Mouse (Mus musculus): ENCODE measurements around the gene Chd6. TPM values are rescaled to one million over a fixed set of nuclear protein-coding genes. Genes with fewer than 3 reads are reported as not detected.

The Chd6 gene
- polyA plus RNA-seq, 1 experiment from 2014 or later, result 32.4 TPM

DNA sequence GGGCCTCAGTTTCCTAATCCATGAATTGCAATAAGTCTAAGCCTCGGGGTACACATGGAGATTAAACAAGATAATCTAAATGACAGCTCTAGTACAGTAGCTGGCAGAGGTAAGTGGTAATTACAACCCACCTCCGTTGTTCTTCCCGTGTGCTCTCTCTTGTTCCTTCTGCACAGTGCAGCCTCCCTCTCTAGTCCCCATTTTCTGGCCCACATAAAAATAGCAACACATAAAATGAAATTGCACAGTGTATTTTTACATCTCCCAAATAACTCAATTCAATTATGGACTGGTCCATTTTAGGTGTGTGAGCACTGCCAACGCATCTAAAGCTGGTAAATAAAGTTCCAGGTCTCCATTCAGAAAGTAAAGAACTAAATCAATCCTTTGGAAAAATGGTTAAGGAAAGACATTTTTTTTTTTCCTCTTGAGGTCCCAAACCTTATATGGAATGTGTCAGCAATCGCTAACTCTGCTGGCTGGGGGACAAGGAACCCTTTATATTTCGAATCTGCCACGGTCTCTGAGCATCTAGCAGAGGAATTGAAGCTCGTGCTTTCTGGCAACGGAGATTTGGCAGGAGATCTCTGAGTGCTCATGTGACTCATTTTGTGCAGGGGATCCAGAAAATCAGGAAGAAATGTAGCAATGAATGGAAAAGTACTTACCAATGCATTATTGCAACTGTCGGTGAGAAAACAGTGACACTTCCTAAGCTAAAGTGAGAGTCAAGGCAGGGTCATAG, 19.7 kb upstream of the Chd6 start:
- no peak overlapping the region for H3K4me2 ChIP-seq (ENCODE audit: low read depth)
- H3K4me1 ChIP-seq (ENCODE audit: control insufficient read depth, insufficient read depth, low read length), result no peaks in the 10 kb centered on the region
- no peak overlapping the region for H3K9ac ChIP-seq (ENCODE audit: low read length)
- no peaks in the 10 kb centered on the region for H3K36me3 ChIP-seq (ENCODE audit: control insufficient read depth, insufficient read depth, low read length)
- DNase-seq (ENCODE audit: low spot score) (no peak), ATAC-seq (ENCODE audit: insufficient read depth, low FRiP score, low TSS enrichment) (no peak)
- H3K27ac ChIP-seq (ENCODE audit: low read depth, low read length), result no peak overlapping the region
- 80% methylated on average over 10 of the region's 10 CpGs for WGBS
- no peaks in the 10 kb centered on the region for H3K9me3 ChIP-seq (ENCODE audit: control insufficient read depth, low read length)
- no peak overlapping the region for H3K4me3 ChIP-seq (ENCODE audit: low read depth, low read length)
- H3K27me3 ChIP-seq (ENCODE audit: control insufficient read depth, insufficient read depth, low read length), result no peaks in the 10 kb centered on the region

DNA sequence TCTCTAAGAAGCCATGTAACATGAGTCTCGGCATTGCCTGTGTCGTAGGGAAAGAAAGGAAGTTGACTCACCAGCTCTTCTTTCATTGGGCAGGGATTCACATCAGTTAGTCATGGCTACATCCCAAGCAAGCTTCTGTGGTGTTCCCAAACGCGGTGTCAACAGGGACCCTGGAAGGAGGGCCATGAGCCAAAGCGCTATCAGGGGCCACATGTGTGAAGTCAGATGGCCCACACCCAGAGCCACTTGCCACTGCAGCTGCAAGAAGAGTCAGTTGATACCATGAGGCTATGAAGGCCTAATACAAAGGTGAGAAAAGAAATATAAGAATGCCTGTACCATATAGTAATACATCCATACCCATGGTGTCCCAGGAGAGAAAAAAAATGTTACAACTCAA, 3.1 kb upstream of the Chd6 start:
- H3K4me2 ChIP-seq (ENCODE audit: low read depth), result no peak overlapping the region
- no peak for DNase-seq (ENCODE audit: low spot score)
- peaks cover 5% of the 10 kb centered on the region for H3K4me1 ChIP-seq (ENCODE audit: control insufficient read depth, insufficient read depth, low read length)
- 84% methylated on average over 5 of the region's 5 CpGs for WGBS
- no peak overlapping the region for H3K27ac ChIP-seq (ENCODE audit: low read depth, low read length)
- no peaks in the 10 kb centered on the region for H3K27me3 ChIP-seq (ENCODE audit: control insufficient read depth, insufficient read depth, low read length)
- H3K36me3 ChIP-seq (ENCODE audit: control insufficient read depth, insufficient read depth, low read length), result no peaks in the 10 kb centered on the region
- no peaks in the 10 kb centered on the region for H3K9me3 ChIP-seq (ENCODE audit: control insufficient read depth, low read length)
- no peak for ATAC-seq (ENCODE audit: insufficient read depth, low FRiP score, low TSS enrichment)
- H3K9ac ChIP-seq (ENCODE audit: low read length), result no peak overlapping the region
- H3K4me3 ChIP-seq (ENCODE audit: low read depth, low read length), result no peak overlapping the region

DNA sequence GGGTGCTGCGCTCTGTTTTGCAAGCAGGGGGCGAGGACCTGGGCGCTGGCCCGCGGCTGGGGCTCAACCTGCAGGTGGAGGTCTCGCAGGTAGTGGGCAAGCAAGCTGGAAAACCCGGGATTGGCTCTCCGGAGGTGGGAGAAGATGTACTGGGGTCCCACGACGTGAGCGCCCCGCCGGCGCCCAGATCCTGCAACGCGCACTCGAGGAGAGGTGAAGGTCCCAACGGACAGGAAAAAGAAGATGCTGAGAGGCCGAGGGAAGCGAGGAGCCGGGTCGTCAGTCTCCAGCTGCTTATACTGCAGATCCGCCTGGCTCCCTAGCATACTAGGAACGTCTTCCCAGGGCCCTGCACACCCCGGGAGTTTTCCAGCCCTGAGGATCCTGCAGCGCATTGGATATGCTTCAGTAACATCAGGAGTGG, 535 bp upstream of the Chd6 start:
- Histone ChIP-seq H3K4me2 (ENCODE audit: low read depth) (peak overlapping the region; percentile 79), H3K27me3 (ENCODE audit: control insufficient read depth, insufficient read depth, low read length) (no peaks in the 10 kb centered on the region), H3K36me3 (ENCODE audit: control insufficient read depth, insufficient read depth, low read length) (no peaks in the 10 kb centered on the region), H3K4me3 (ENCODE audit: low read depth, low read length) (peak overlapping the region; percentile 96), H3K9me3 (ENCODE audit: control insufficient read depth, low read length) (no peaks in the 10 kb centered on the region), H3K9ac (ENCODE audit: low read length) (peak overlapping the region; percentile 70), H3K4me1 (ENCODE audit: control insufficient read depth, insufficient read depth, low read length) (peaks cover 5% of the 10 kb centered on the region), H3K27ac (ENCODE audit: low read depth, low read length) (peak overlapping the region; percentile 71)
- DNase-seq (ENCODE audit: low spot score) (no peak), ATAC-seq (ENCODE audit: insufficient read depth, low FRiP score, low TSS enrichment) (no peak; the same call in 1 of the 2 replicates)
- 2% methylated on average over 26 of the region's 26 CpGs for WGBS

DNA sequence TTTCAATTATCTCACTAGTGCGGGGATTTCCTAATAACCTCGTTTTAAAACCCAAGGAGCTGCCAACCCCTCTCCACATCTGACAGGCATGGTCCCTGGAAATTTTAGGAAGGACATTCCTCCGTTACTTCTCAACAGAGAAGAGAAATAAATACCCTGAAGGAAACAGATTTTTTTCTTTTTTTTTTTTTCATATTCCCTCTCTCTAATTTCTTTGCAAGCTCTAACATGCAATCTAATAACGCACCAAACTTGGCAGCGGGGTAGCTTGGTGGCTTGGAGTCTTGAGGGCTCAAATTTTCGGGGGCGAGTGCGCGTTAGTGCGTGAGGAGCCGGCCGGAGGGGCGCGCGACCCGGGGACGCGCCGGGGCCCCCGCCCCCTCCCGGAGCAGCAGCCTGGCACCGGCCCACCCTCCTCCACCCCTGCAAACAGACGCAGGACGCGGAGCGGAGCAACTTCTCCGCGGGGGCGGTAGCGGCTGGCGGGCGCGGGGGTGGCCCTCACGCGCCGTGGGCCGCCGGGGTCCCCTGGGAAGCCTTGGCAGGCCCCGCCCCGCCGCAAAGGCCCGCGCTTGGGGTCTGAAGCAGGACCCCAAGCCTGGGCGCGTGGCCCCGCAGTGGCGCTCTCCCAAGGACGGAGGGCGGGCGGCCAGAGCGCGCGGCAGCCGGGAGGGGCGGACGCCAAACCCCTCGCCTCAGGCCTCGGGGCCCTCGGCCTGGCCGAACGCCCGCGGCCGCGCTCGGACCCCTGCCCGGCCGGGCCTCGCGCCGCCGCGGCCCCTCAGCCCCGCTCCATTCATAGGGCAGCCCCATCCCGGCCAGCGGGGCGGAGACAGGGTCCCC, 569 bp downstream of the Chd6 start:
- peak; percentile 62 for DNase-seq (ENCODE audit: low spot score)
- Histone ChIP-seq H3K27me3 (ENCODE audit: control insufficient read depth, insufficient read depth, low read length) (no peaks in the 10 kb centered on the region), H3K4me3 (ENCODE audit: low read depth, low read length) (peak overlapping the region; percentile 96), H3K9me3 (ENCODE audit: control insufficient read depth, low read length) (no peaks in the 10 kb centered on the region), H3K36me3 (ENCODE audit: control insufficient read depth, insufficient read depth, low read length) (no peaks in the 10 kb centered on the region), H3K27ac (ENCODE audit: low read depth, low read length) (peak overlapping the region; percentile 97), H3K4me2 (ENCODE audit: low read depth) (peak overlapping the region; percentile 63), H3K4me1 (ENCODE audit: control insufficient read depth, insufficient read depth, low read length) (peaks cover 5% of the 10 kb centered on the region), H3K9ac (ENCODE audit: low read length) (peak overlapping the region; percentile 97)
- under 1% methylated on average over 64 of the region's 77 CpGs for WGBS
- peak; percentile 75 for ATAC-seq (ENCODE audit: insufficient read depth, low FRiP score, low TSS enrichment)

DNA sequence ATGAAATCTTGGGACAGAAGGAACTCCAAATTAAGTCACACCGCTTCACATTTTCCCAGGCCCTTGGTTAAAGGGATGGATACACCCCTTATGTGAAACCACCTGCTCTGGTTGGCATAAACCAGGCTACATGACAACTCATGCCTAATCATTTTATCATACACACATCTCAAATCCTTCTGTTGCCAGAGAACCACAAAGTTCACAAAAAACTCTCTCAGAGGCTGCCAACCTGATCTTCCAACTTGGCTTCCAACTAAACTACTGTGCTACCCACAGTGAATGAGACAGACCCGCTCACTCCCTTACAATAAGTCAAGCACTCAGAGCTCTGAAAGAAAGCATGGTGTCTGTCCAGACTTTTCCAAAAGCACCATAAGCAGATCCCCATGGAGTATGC, 1.6 kb downstream of the Chd6 start:
- Histone ChIP-seq H3K27ac (ENCODE audit: low read depth, low read length) (no peak overlapping the region), H3K9me3 (ENCODE audit: control insufficient read depth, low read length) (no peaks in the 10 kb centered on the region), H3K4me2 (ENCODE audit: low read depth) (peak overlapping the region; percentile 63), H3K4me1 (ENCODE audit: control insufficient read depth, insufficient read depth, low read length) (peaks cover 5% of the 10 kb centered on the region), H3K4me3 (ENCODE audit: low read depth, low read length) (no peak overlapping the region; the same call in 1 of the 2 replicates), H3K36me3 (ENCODE audit: control insufficient read depth, insufficient read depth, low read length) (no peaks in the 10 kb centered on the region), H3K9ac (ENCODE audit: low read length) (no peak overlapping the region), H3K27me3 (ENCODE audit: control insufficient read depth, insufficient read depth, low read length) (no peaks in the 10 kb centered on the region)
- DNase-seq (ENCODE audit: low spot score), result no peak
- WGBS, result 83% methylated on average over 2 of the region's 2 CpGs
- no peak for ATAC-seq (ENCODE audit: insufficient read depth, low FRiP score, low TSS enrichment)

DNA sequence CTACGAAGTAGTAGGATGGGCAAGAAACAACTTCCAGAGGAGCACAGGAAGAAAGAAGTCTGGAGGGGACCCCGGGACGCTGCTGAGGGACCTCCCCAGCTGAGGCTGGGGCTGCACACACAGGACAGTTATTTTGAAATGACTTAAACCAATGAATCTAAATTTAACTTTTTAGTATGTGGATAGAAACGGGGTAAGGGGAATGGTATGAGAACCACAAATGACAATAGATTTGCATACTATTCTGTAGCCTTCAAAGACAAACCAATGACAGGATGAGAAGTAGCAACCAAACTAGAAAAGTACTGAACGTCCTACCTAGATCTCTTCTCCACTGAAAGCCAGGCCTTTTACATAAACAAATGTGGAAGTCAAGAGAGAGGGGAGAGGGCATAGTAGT, 5.1 kb downstream of the Chd6 start:
- H3K27me3 ChIP-seq (ENCODE audit: control insufficient read depth, insufficient read depth, low read length), result no peaks in the 10 kb centered on the region
- no peak overlapping the region for H3K27ac ChIP-seq (ENCODE audit: low read depth, low read length)
- H3K4me2 ChIP-seq (ENCODE audit: low read depth), result no peak overlapping the region
- no peak overlapping the region for H3K4me3 ChIP-seq (ENCODE audit: low read depth, low read length)
- ATAC-seq (ENCODE audit: insufficient read depth, low FRiP score, low TSS enrichment) (no peak), DNase-seq (ENCODE audit: low spot score) (no peak)
- no peak overlapping the region for H3K9ac ChIP-seq (ENCODE audit: low read length)
- peaks cover 5% of the 10 kb centered on the region for H3K4me1 ChIP-seq (ENCODE audit: control insufficient read depth, insufficient read depth, low read length)
- no peaks in the 10 kb centered on the region for H3K9me3 ChIP-seq (ENCODE audit: control insufficient read depth, low read length)
- WGBS, result 84% methylated on average over 5 of the region's 5 CpGs
- no peaks in the 10 kb centered on the region for H3K36me3 ChIP-seq (ENCODE audit: control insufficient read depth, insufficient read depth, low read length)

DNA sequence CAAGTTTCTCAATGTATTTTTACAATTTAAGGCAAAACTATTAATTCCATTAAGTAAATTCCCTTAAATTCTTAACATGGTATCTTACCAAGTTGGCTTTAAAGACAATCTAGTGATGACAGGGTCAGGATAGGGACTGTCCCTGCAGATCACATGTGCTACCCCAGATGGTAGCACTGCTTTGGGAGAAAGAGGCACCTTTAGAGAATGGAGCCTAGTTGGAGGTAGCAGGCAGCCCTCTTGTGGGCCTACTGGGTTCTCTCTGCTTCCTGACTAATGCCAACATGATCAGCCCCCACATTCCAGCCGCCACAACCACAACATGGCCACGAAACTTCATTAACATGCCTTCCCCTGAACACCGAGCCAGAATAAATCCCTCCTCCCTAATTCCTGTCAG, 6.8 kb downstream of the Chd6 start:
- Histone ChIP-seq H3K27ac (ENCODE audit: low read depth, low read length) (no peak overlapping the region), H3K4me2 (ENCODE audit: low read depth) (no peak overlapping the region), H3K4me1 (ENCODE audit: control insufficient read depth, insufficient read depth, low read length) (no peaks in the 10 kb centered on the region), H3K27me3 (ENCODE audit: control insufficient read depth, insufficient read depth, low read length) (no peaks in the 10 kb centered on the region), H3K9me3 (ENCODE audit: control insufficient read depth, low read length) (no peaks in the 10 kb centered on the region), H3K36me3 (ENCODE audit: control insufficient read depth, insufficient read depth, low read length) (no peaks in the 10 kb centered on the region), H3K4me3 (ENCODE audit: low read depth, low read length) (no peak overlapping the region), H3K9ac (ENCODE audit: low read length) (no peak overlapping the region)
- no peak for DNase-seq (ENCODE audit: low spot score)
- ATAC-seq (ENCODE audit: insufficient read depth, low FRiP score, low TSS enrichment), result no peak
- WGBS, result 75% methylated on average over 3 of the region's 3 CpGs

DNA sequence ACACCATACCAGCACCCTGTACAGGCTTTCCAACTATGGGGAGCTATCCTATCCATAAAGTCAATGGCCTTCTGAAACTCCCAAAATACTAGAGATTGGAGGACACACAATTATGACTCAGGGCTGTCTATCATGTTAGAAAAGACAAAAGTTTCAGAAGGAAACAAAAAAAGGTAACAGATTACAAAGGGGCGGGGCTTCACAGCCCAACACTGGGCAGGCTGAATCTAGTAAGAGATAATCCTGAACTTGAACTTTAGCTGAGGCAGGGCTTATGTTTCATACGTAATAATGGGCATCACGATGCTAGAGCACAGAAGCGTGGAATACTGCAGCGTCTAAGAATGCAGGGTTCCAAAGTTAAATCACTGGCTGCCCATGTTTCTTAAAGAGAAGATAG, 11.1 kb downstream of the Chd6 start:
- WGBS, result 90% methylated on average over 5 of the region's 5 CpGs
- Histone ChIP-seq H3K4me1 (ENCODE audit: control insufficient read depth, insufficient read depth, low read length) (no peaks in the 10 kb centered on the region), H3K9me3 (ENCODE audit: control insufficient read depth, low read length) (no peaks in the 10 kb centered on the region), H3K36me3 (ENCODE audit: control insufficient read depth, insufficient read depth, low read length) (no peaks in the 10 kb centered on the region), H3K27me3 (ENCODE audit: control insufficient read depth, insufficient read depth, low read length) (no peaks in the 10 kb centered on the region), H3K27ac (ENCODE audit: low read depth, low read length) (no peak overlapping the region), H3K4me3 (ENCODE audit: low read depth, low read length) (no peak overlapping the region), H3K4me2 (ENCODE audit: low read depth) (no peak overlapping the region), H3K9ac (ENCODE audit: low read length) (no peak overlapping the region)
- ATAC-seq (ENCODE audit: insufficient read depth, low FRiP score, low TSS enrichment) (no peak), DNase-seq (ENCODE audit: low spot score) (no peak)

Measured in neural tube, embryonic 11.5 days (tissue).